Mouse (Mus musculus) cerebellum, adult (tissue): Measurements from ENCODE around the gene Spef2.
"Not testable (repeated sequence)": the region's sequence is repeated elsewhere in the genome, so short reads cannot be mapped to it uniquely, and the experiment has no call there.

Source experiments
- ATAC-seq: cut with Nextera tagmentation; 2 replicates; pipeline ENCODE4 v1.9.2; 2017; ENCODE audit warnings: mild to moderate bottlenecking, moderate library complexity, mixed read lengths; ENCODE audit not compliant: insufficient number of reproducible peaks, low FRiP score, low TSS enrichment

The Spef2 gene

DNA sequence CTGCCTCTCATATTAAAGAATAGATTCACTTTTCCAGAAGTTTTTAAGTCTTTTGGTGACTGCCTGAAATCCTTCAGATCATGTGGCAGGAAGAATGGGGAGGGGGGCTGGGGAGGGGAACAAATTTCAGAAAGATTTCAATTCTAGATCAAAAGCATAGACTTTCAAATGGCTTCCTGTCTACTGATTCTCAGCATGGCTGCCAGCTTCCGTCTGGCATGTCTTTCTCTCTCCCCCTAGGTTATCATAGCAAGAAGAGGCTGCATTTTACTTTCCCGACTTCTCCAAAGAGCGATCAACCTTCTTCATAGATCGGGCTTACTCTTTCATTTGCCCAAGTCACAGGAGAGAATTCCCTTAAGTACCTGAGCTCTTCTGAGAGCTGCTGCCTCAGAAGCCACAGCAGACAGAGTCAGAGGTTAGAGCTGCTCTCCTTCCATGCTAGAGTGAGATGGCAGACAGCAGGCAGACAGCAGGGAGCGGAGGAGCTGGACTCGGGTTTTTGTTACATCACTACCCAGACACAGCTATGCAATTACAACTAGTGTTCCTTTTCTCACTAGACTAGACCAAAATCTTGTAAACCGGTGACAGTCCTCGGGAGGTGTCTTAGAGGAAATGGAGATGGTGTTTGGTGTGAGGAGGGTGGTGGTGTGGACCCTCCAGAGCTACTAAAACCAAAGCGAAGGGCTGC is 71.2 kb downstream of the Spef2 start:
- no peak for ATAC-seq

DNA sequence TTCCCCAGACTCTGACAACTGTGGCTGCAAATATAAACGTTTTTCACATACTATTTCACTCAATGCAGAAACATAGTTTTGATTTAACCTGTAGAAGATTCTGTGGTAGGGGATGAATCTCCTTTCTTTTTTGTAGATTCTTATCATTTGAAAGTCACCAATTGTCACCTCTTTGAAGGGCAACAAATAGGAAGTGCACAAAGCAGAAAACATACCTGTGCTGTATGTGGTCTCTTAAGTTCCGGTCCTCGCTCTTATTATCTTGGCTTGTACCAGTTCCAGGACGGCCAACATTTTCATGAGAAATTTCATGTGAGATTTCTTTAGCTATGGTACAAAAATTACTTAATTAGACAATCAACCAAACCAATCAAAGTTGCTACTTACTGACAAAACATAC is 80.1 kb downstream of the Spef2 start:
- no peak for ATAC-seq

DNA sequence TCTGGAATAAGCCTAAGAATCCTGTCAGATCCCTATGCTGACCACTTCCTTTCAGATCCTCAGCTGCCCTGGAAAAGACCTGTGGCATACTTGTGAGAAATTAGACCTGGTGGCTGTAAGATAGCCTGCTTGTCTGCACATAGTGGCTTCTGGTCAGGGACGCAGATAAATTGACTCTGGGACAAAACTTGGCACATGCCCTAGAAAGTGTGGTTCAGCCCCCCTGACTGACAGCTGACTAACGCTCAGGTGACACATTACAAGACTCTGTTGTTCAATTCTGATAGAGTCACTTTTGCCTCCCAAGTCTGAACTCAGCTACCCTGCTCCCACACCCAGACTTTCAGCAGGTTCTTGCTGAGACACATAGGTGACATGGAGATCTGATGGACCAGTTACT is 83.7 kb downstream of the Spef2 start:
- not testable (repeated sequence) for ATAC-seq

DNA sequence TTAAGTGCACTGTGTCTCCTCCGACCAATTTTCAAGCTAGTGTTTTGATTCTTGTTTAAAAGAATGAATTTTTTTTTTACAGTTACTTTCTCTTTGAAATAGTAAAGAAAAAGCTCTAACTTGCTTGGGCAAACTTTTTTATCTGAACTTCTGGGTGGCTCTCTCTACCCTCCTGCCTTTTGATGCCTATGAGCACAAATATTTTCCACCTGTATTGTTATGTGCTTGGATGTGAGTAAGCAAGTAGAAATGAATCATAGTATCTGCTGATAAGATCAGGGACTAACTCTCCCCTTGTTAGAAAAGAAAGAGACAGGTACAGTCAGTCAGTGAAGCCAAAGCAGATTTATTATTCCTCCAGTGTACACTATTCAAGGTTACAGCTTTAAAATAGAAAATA is 87.5 kb downstream of the Spef2 start:
- ATAC-seq = no peak

DNA sequence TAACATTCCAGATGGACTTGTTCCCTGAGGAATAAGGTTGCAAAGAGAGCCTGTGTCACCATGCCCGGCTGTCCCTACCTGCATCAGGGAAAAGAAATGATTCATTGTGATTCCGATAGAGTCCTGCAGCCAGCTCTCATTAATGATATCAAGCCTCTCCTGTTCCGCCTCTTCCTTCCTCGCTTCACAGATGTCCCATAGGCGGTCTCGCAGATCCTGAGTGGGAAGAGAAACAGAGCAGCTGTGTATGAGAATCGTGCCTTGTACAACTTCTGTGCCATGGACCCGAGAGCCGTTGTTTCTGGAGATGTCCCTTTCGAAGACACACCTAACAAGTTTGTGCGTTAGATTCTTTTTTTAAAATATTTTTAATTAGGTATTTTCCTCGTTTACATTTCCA is 114.2 kb downstream of the Spef2 start:
- ATAC-seq = no peak

DNA sequence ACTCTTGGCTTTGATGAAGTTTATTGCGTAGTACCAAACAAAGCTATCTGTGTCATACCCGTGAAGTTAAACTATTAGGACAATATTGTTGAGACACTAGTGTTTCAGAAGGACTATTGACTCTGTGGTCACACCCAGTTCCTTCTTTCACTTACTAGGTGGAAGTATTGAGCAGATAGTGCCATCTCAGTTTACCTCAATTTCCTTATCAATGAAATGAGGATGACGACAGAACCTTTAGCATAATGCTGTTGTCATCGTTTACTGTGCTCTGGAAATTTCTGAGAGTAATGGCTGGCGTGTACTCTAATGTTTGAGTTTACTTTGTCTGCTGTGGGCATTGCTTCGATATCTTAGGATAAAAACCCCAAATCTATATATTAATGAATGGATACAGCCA is 117.0 kb downstream of the Spef2 start:
- ATAC-seq = no peak

DNA sequence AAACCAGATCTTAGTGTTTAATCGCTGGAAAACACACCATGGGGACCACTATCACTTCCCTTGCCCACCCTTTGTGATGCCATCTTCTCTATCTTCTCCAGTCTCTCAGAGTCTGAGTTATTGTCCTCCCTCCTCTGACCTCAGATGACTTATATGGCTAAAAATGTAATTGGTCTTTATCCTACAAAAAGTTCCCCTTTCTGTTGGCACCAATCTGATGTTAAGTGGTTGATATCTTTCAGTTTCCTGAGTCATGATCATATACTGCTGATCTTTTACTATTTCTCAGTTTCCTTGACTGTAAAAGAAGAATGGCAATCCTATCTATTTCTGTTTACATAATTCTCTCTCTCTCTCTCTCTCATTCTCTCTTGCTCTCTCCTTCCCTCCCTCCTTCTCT is 119.0 kb downstream of the Spef2 start:
- ATAC-seq = no peak

DNA sequence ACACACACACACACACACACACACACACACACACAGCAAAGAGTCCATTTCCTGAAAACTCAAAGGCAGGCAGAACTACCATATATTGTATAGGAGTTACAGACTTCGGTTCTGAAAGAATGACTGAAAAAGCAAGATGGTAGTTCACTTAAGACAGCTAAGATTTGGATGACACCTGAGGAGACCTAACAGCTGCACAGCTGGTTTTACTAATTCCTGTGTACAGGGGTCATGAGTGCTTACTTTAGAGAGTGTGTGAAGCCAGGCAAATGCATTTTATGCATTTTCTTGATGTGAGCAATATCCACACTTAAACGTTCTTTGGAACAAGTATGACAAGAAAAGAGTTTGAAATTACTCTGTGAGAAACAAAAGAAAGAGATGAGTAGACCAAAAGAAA is 124.0 kb downstream of the Spef2 start:
- ATAC-seq = no peak

DNA sequence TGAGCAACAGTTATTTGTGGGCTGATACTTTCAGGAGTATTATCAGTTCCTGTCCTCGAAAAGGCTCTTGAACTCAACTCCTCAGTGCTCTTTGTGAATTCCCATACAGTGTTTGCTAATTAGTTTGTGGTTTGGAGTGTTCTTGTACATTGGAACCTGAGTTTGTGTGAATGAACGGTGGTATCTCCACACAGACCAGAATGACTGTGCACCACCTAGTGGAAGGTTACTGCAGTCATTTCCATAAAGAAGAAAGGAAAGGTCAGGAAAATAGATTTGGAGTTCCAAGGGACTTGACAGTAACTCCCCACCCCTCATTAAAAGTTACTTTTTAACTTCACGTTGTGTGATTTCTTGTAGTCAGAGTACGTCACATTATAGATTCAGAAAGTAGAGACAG is 140.5 kb downstream of the Spef2 start:
- no peak for ATAC-seq

DNA sequence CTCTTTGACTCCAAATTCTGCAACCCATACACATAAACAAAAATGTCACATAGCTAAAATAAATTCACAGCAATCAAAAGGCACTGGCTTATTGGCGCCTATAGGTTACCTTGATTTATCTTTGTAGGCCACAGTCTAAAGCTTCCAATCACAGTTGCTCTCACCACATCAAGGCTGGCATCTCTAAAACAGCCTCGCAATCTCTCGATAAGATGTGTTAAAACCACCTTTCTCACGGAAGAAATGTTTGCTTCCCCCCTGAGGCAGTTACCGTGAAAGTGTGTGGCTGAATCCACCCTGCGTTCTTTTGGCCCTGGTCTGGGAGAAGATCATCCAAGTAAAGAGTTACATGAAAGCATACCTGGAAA is 148.6 kb downstream of the Spef2 start:
- ATAC-seq = no peak

DNA sequence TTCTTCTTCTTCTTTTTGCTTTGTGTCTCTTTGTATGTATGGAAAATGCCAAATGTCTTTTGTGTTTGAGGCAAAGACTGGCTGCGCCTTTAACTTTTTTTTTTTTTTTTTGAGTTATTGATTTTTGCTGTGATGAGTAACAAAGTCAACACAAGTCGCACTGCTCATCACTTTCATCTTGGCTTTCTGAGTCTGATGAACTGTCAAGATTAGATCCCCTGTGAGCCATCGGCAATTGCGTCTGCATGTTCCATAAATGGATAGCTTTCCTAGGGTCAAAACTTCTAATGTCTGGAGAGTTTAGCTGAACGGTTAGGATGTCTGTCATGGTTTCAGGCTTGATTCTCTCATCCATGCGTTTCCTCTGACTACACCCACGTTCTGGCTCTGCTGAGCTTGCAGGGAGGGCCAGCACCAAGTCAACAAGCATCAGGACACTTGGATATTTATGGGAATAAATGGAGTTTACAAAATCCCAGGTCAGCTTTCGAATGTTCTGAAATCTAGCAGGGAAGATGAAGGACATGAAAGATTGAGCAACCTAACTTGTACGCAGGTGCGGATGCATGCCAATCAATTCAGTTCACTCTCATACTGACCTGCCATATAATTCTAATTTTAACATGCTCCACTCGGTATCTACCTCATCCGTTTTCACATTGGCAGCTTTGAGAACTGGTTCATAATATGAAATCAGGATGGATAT is 149.1 kb downstream of the Spef2 start:
- ATAC-seq = no peak

DNA sequence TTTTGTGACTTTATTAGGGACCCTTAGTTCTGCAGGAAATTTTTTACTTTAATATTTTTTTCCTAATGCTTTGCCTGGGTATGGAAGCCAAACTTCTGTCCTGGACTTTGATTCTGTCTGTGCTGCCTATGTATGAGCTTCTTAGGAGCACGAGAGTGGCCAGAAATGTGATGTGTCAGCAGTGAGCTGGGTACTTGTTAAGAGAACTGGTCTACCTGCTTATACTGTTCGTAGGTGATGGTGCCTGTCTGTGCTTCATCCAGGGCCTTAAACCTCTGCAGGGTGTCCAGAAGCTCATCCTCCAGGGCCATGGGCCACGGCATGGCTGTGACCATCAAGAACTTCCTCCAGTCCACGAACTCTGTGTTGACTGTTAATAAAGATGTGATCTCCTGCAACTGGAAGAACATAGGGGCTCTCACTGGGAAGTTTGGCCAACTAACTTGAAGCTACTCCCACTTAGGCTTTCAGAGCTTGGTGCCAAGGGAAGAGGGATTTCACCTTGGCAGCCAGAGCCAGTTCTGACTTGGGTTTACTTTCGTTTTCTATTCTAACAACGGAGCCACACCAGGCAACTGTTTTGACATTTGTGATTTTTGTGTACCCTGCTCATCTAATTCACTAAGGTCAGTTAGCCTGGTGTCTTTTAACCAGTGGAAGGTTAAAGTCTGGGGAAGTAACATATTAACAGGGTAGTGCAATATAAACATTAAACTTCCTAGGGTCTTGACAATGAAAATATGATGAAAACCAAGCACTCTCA is 152.2 kb downstream of the Spef2 start:
- ATAC-seq = no peak

DNA sequence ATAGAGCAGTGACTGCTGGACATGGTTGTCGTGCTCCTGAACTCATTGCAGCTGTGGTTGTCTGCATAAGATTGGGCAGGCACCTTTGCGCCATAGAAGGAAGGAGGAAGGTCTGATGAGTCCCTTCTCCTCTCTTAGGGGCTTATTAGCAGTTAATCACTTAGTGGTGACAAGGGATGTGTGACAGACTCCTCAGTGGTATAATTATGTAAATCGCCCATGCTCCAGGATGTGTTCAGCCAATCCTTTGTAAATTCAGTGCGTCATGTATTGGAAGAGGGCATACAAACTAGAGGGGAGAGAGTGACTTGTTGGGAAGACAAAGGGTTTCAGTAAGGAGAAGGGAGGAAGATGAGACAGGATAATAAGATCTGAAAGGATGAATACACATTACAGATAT is 158.7 kb downstream of the Spef2 start:
- ATAC-seq = no peak

DNA sequence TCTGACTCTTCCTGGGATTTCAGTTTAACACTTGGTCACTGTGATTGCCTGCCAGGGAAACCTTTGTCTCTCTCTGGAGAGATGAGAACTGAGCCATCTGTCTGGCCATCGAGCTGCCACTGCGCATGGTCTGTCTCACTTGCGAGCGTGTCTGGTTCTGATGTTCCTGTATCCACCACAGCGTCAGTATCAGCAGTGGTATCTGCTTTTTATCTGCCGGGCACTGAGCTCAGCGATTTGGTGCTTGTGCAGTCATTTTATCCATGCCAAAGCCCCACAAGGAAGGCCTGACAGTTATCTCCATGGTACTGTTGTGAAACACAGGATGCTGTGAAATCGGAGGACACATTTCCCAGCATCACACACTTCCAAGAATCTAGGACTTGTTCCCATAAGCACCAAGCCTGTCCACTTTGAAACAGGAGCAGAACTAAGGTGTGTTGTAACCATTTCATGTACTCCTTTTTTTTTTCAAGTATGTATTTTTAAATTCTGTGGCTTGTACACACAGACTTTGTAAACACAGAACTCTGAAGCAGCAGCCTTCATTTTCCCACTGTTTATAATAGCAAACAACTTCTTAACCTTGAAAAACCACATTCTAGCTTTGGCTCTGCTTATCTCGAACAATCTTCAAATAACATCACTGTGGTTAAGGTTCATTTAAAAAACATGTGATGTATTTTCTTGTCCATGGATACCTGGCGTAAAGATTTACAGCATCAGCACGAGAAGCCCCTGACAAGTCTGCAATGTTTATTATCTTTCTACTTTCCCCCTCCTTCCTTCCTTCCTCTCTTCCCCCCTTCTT is 168.0 kb downstream of the Spef2 start:
- peak; percentile 45; the same call in 1 of the 2 replicates for ATAC-seq

DNA sequence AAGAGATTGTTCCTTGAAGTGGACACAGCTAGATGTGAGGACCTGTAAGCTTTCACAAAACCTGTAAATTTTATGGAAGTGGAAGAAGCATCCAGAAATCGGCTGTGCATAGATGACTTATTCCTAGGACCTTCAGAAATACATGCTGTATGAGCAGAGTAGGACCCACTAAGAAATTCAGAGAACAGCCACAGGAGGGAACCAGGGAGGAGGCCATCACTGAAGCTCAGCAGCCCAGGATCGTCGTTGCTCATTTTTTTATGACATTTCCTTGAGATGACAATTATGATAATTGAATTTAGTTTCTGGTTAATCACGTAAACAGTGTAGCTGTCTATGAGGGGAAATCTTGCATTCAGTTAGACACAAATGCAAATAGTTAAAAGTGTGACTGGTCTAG is 171.4 kb downstream of the Spef2 start:
- ATAC-seq = no peak

DNA sequence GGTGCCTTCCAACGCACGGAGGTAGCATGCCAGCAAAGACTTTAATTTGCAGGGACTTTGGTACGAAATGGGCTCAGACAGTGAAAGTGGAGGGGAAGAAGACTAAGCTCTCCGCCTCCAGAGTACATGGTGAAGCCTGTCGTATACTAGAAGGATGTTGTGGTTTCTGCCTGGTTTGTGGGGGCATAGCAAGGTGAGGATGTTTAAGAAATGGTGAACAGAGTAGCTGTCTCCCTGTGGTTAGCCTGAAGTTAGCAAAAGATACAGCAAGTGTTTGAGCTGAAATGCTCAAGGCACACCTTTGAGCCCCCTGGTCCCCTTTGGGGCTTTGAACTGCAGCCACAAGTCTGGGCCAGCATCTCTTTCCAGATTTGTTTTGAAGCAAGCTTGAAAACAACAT is 173.9 kb downstream of the Spef2 start:
- no peak for ATAC-seq

DNA sequence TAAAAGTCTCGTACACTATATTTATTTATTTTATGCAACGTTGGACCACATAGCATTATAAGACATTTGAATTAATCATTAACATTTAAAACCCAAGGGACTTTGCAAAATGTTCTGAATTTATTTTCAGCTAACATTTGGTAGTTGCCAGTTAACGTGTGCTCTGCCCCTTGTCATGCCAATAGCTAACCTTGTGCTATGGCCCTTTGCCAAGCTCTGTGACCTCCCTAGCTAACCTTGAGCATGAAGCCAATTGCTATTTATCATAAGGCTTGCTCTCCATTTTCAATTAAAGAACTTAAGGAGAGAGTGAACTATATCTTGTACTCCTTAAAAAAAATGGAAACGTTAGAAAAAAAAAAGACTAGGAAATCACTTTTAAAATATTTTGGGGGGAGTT is 175.3 kb downstream of the Spef2 start:
- no peak for ATAC-seq

DNA sequence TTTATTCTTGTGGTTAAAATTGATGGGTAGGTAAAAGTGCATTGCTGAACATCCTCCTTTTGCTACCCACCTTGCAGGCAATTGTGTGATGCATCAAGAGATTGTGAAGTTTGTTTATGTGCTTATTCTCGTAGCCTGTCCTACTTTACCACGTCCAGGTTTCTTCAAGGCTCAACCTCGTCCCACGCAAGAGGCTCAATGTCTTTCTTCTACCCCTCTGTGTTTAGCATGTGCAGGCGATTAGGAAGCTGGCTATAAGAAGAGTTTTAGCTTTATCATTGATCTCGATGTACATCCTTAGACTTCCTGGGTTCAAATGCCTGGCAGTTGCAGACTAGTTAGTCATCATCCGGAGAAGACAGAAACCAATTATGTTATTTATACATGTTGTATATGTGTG is 176.0 kb downstream of the Spef2 start:
- no peak for ATAC-seq

DNA sequence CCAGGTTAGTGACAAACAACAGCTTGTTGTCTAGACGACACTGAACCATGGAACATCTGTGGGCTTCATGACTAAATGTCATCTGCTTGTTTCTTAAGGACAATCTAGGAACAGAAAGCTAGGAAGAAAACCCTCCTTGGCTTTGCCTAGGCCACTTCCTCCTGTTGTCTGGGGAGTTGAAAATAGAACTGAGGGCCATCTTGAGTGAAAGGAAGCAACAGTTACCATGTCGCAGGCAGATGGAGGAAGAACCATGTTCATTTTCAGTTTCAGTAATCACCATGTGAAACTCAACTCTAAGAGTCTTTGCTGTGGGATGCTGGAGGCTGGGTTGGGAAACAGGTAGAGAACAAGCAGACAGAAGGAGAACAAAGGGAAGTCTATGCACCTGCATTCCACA is 176.8 kb downstream of the Spef2 start:
- ATAC-seq = no peak

DNA sequence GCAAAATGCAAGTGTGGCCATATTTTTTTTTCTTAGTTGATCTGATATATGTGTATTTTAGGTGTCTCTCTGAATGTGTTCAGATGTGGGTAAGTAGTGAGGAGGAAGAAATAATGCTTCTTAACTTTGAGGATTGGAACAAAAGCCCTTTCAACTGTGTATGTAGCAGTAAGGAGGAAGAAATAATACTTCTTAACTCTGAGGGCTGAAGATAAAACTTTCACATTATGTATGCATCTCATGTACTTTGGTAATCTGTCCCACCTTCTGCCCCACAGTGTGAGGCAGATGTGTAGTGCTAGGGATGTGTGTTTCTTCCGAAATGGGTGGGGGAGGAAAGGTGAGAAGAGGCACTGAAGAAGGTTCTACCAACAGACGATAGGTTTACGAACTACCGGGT is 181.4 kb downstream of the Spef2 start:
- ATAC-seq = no peak

DNA sequence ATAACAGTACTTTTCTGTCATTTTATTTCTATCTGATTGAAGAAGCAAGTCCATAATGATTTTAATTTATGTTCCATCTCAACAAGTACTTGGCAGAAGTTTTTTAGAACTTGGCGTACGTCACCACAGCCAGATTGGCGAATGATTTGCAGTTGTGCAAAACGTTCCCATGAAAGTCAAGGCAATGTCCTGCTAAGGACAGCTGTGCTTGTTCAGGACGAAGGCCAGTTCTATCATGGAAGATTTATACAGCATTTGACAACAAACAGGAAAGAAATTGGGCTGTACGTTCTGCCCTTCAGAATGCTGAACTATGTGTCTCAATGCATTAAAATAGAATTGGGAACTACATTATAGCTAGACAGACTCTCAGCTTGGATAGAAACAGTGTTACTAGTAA is 183.3 kb downstream of the Spef2 start:
- no peak for ATAC-seq
